Mouse (Mus musculus) C2C12 (cell line): Measurements from ENCODE around the gene Mterf4.

Source experiments
- CEBPB ChIP-seq: IDR thresholded peaks from one replicate; pipeline ENCODE4 v1.6.1; 2011; ENCODE audit warnings: low read depth, mild to moderate bottlenecking, control low read depth, moderate library complexity
- CTCF ChIP-seq: IDR thresholded peaks from one replicate; pipeline ENCODE4 v1.5.1; 2011; ENCODE audit not compliant: control insufficient read depth, insufficient read depth, insufficient read length
- MAX ChIP-seq: IDR thresholded peaks from one replicate; pipeline ENCODE4 v1.6.1; 2011; ENCODE audit warnings: mild to moderate bottlenecking, control low read depth
- MYOD1 ChIP-seq: IDR thresholded peaks from one replicate; pipeline ENCODE4 v1.6.1; 2011; ENCODE audit warnings: low read depth; ENCODE audit not compliant: control insufficient read depth, insufficient read length
- MYOG ChIP-seq: IDR thresholded peaks from one replicate; pipeline ENCODE4 v1.6.1; 2011; ENCODE audit not compliant: control insufficient read depth, insufficient read length; ENCODE audit errors: extremely low read depth
- USF1 ChIP-seq: IDR thresholded peaks from one replicate; pipeline ENCODE4 v1.6.1; 2011; ENCODE audit warnings: low read depth, mild to moderate bottlenecking, control low read depth, moderate library complexity

DNA sequence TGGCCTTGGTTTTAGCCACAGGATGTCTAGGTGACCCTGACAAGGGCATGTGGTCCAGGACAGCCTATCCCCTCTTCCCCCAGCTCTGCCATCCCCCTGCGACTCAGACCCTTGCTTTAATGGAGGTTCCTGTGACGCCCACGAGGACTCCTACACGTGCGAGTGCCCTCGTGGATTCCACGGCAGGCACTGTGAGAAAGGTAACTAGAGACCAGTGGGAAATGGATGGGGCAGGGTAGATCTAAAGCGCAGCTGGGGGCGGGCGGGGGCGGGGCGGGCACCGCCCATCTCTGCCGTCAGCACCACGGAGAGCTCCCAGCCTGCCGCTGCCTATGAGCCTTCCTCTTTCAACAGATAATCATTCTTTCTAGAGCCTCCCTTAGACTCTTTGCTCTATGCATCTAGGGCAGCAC, 33.3 kb downstream of the Mterf4 start:
- no peak for TF ChIP-seq CTCF
- TF ChIP-seq USF1, result no peak
- TF ChIP-seq MAX, result no peak
- TF ChIP-seq MYOD1, result no peak
- no peak for TF ChIP-seq MYOG
- no peak for TF ChIP-seq CEBPB
